Mouse (Mus musculus): ENCODE results near the gene Gm9837. TPM values are rescaled to one million over a fixed set of nuclear protein-coding genes. Genes with fewer than 3 reads are reported as not detected.

Gm9837 gene
- total and polyA plus RNA-seq, 2 experiments from 2014 or later, result not detected

GRCm38 (mm10) chr11:53481088-53481730 lies 10.9 kb upstream of the Gm9837 start:
- H3K9ac ChIP-seq (replicated peaks; ENCODE audit: low read length, poor library complexity, severe bottlenecking), result no peak overlapping the region
- TF ChIP-seq CTCF (IDR thresholded peaks at IDR 0.05), result no peak
- peaks cover 32% of the 10 kb centered on the region for H3K27me3 ChIP-seq (ENCODE audit: insufficient read depth, low read length)
- no peak overlapping the region for H3K4me2 ChIP-seq (ENCODE audit: low read depth, low read length, poor library complexity, severe bottlenecking)
- no peak overlapping the region for H3K4me3 ChIP-seq (ENCODE audit: low read depth, low read length)
- no peak overlapping the region for H3K27ac ChIP-seq (ENCODE audit: low read depth, low read length)
- no peaks in the 10 kb centered on the region for H3K36me3 ChIP-seq (ENCODE audit: insufficient read depth, low read length)
- WGBS, result 72% methylated on average over 4 of the region's 4 CpGs
- DNase-seq (ENCODE audit: low spot score) (no peak), ATAC-seq (ENCODE audit: low FRiP score) (no peak)
- no peaks in the 10 kb centered on the region for H3K9me3 ChIP-seq (ENCODE audit: low read length)
- peaks cover 3% of the 10 kb centered on the region; the same call in 1 of the 2 replicates for H3K4me1 ChIP-seq (ENCODE audit: insufficient read depth, low read length)

GRCm38 (mm10) chr11:53479783-53480301 lies 9.6 kb upstream of the Gm9837 start, which contains the start of the genes Gm9945 and Sowaha:
Gene Gm9945 (plus strand): TSS chr11:53480166.
Gene Sowaha (minus strand): TSS chr11:53480274.
- no peaks in the 10 kb centered on the region for H3K36me3 ChIP-seq (ENCODE audit: insufficient read depth, low read length)
- DNase-seq (ENCODE audit: low spot score), result peak; percentile 72
- H3K27ac ChIP-seq (ENCODE audit: low read depth, low read length), result 0 out of 2 replicates have a peak within 1 kb of the TSS, but pooled peaks have one; percentile 12
- H3K4me2 ChIP-seq (ENCODE audit: low read depth, low read length, poor library complexity, severe bottlenecking), result peak within 1 kb of the TSS; percentile 79
- peaks cover 30% of the 10 kb centered on the region for H3K27me3 ChIP-seq (ENCODE audit: insufficient read depth, low read length)
- ATAC-seq (ENCODE audit: low FRiP score), result peak; percentile 55; the same call in 1 of the 2 replicates
- 2% methylated on average over 37 of the region's 40 CpGs for WGBS
- H3K9ac ChIP-seq (replicated peaks; ENCODE audit: low read length, poor library complexity, severe bottlenecking), result peak within 1 kb of the TSS; percentile 70
- H3K4me3 ChIP-seq (ENCODE audit: low read depth, low read length), result peak within 1 kb of the TSS; percentile 62
- TF ChIP-seq CTCF (IDR thresholded peaks at IDR 0.05), result peak; percentile 31
- peaks cover 9% of the 10 kb centered on the region; the same call in 1 of the 2 replicates for H3K4me1 ChIP-seq (ENCODE audit: insufficient read depth, low read length)
- no peaks in the 10 kb centered on the region for H3K9me3 ChIP-seq (ENCODE audit: low read length)

GRCm38 (mm10) chr11:53479171-53479782 lies 9.0 kb upstream of the Gm9837 start:
- DNase-seq (ENCODE audit: low spot score) (no peak), ATAC-seq (ENCODE audit: low FRiP score) (no peak)
- Histone ChIP-seq H3K9ac (replicated peaks; ENCODE audit: low read length, poor library complexity, severe bottlenecking) (peak overlapping the region; percentile 70), H3K9me3 (ENCODE audit: low read length) (no peaks in the 10 kb centered on the region), H3K4me3 (ENCODE audit: low read depth, low read length) (peak overlapping the region; percentile 62), H3K27me3 (ENCODE audit: insufficient read depth, low read length) (peaks cover 30% of the 10 kb centered on the region), H3K27ac (ENCODE audit: low read depth, low read length) (0 out of 2 replicates have a peak overlapping the region, but pooled peaks have one; percentile 12), H3K4me1 (ENCODE audit: insufficient read depth, low read length) (peaks cover 9% of the 10 kb centered on the region; the same call in 1 of the 2 replicates), H3K4me2 (ENCODE audit: low read depth, low read length, poor library complexity, severe bottlenecking) (peak overlapping the region; percentile 79), H3K36me3 (ENCODE audit: insufficient read depth, low read length) (no peaks in the 10 kb centered on the region)
- TF ChIP-seq CTCF (IDR thresholded peaks at IDR 0.05), result no peak
- WGBS, result under 1% methylated on average over 60 of the region's 62 CpGs

GRCm38 (mm10) chr11:53478383-53479170 lies 8.3 kb upstream of the Gm9837 start:
- Histone ChIP-seq H3K9ac (replicated peaks; ENCODE audit: low read length, poor library complexity, severe bottlenecking) (peak overlapping the region; percentile 70), H3K9me3 (ENCODE audit: low read length) (no peaks in the 10 kb centered on the region), H3K27ac (ENCODE audit: low read depth, low read length) (no peak overlapping the region), H3K4me3 (ENCODE audit: low read depth, low read length) (peak overlapping the region; percentile 62), H3K4me2 (ENCODE audit: low read depth, low read length, poor library complexity, severe bottlenecking) (peak overlapping the region; percentile 79), H3K4me1 (ENCODE audit: insufficient read depth, low read length) (peaks cover 9% of the 10 kb centered on the region; the same call in 1 of the 2 replicates), H3K36me3 (ENCODE audit: insufficient read depth, low read length) (no peaks in the 10 kb centered on the region), H3K27me3 (ENCODE audit: insufficient read depth, low read length) (peaks cover 36% of the 10 kb centered on the region)
- 5% methylated on average over 72 of the region's 79 CpGs for WGBS
- ATAC-seq (ENCODE audit: low FRiP score) (peak; percentile 59), DNase-seq (ENCODE audit: low spot score) (no peak)
- TF ChIP-seq CTCF (IDR thresholded peaks at IDR 0.05), result no peak

GRCm38 (mm10) chr11:53477833-53478232 lies 7.6 kb upstream of the Gm9837 start:
- Histone ChIP-seq H3K4me3 (ENCODE audit: low read depth, low read length) (no peak overlapping the region), H3K4me2 (ENCODE audit: low read depth, low read length, poor library complexity, severe bottlenecking) (no peak overlapping the region), H3K36me3 (ENCODE audit: insufficient read depth, low read length) (no peaks in the 10 kb centered on the region), H3K9me3 (ENCODE audit: low read length) (no peaks in the 10 kb centered on the region), H3K4me1 (ENCODE audit: insufficient read depth, low read length) (peaks cover 9% of the 10 kb centered on the region; the same call in 1 of the 2 replicates), H3K9ac (replicated peaks; ENCODE audit: low read length, poor library complexity, severe bottlenecking) (no peak overlapping the region), H3K27me3 (ENCODE audit: insufficient read depth, low read length) (peaks cover 36% of the 10 kb centered on the region), H3K27ac (ENCODE audit: low read depth, low read length) (no peak overlapping the region)
- 49% methylated on average over 7 of the region's 7 CpGs for WGBS
- no peak for DNase-seq (ENCODE audit: low spot score)
- ATAC-seq (ENCODE audit: low FRiP score), result no peak
- TF ChIP-seq CTCF (IDR thresholded peaks at IDR 0.05), result no peak

All from midbrain, postnatal 0 days (tissue).